Mouse (Mus musculus): ENCODE measurements around the gene Thsd1. TPM values are rescaled to one million over a fixed set of nuclear protein-coding genes. Genes with fewer than 3 reads are reported as not detected.

Gene Thsd1
- polyA plus RNA-seq, 1 experiment from 2014 or later = 9.4 TPM

DNA sequence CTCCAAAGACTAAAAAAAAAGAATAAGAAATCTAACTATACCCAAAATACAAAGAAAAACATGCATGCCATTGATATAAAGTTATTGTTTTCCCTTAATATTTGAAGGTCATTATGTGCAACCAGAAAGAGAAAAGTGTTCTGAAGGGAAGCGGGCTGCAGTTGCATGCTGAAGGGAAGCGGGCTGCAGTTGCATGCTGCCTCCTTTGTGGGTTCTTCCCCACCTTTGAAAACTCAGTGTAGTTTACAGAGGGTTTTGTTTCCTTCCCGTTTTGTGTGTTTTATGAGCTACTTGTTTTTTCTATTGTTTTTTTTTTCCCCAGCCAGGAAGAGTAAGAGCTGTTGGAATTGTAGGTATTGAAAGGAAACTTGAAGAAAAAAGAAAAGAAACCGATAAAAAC, 19.6 kb upstream of the Thsd1 start:
- H3K27ac ChIP-seq (ENCODE audit: low read length) = no peak overlapping the region
- H3K9ac ChIP-seq (replicated peaks; ENCODE audit: low read depth, low read length) = no peak overlapping the region
- no peaks in the 10 kb centered on the region for H3K9me3 ChIP-seq (ENCODE audit: control insufficient read depth, low read depth, low read length)
- ATAC-seq (ENCODE audit: insufficient number of reproducible peaks, insufficient read depth, low FRiP score, low read depth) = no peak
- H3K4me2 ChIP-seq (replicated peaks; ENCODE audit: low read depth, low read length) = no peak overlapping the region
- no peak overlapping the region for H3K4me3 ChIP-seq (ENCODE audit: low read depth, low read length)
- H3K27me3 ChIP-seq (ENCODE audit: control insufficient read depth, insufficient read depth, low read length) = no peaks in the 10 kb centered on the region
- WGBS = 69% methylated on average over 4 of the region's 4 CpGs
- no peaks in the 10 kb centered on the region for H3K4me1 ChIP-seq (ENCODE audit: control insufficient read depth, insufficient read depth, low read length)
- peaks cover 30% of the 10 kb centered on the region for H3K36me3 ChIP-seq (ENCODE audit: control insufficient read depth, insufficient read depth, low read length)

DNA sequence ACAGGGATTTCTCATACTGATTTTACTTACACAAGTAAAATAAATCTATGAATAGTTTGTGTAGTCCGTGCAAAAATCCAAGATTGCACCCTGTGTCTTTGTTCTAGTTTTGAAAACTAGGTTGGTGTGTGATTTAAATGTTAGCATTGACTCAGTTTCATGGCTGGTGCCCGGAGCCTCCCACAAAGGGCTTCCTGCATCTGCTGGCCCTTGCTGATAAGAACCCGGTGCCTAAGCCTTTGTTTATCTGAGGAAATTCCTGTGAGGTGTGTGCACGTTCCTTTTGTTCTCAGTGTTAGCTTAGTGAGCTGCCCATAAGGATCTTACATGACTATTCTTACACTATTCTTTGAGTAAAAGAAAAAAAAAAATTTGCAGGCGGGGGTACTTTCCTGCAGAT, 18.1 kb upstream of the Thsd1 start:
- no peak overlapping the region for H3K9ac ChIP-seq (replicated peaks; ENCODE audit: low read depth, low read length)
- H3K36me3 ChIP-seq (ENCODE audit: control insufficient read depth, insufficient read depth, low read length) = peaks cover 36% of the 10 kb centered on the region
- no peaks in the 10 kb centered on the region for H3K4me1 ChIP-seq (ENCODE audit: control insufficient read depth, insufficient read depth, low read length)
- no peaks in the 10 kb centered on the region for H3K27me3 ChIP-seq (ENCODE audit: control insufficient read depth, insufficient read depth, low read length)
- H3K9me3 ChIP-seq (ENCODE audit: control insufficient read depth, low read depth, low read length) = no peaks in the 10 kb centered on the region
- peak; percentile 84 for ATAC-seq (ENCODE audit: insufficient number of reproducible peaks, insufficient read depth, low FRiP score, low read depth)
- 20% methylated on average over 5 of the region's 5 CpGs for WGBS
- peak overlapping the region; percentile 21; the same call in 1 of the 2 replicates for H3K27ac ChIP-seq (ENCODE audit: low read length)
- no peak overlapping the region for H3K4me3 ChIP-seq (ENCODE audit: low read depth, low read length)
- no peak overlapping the region for H3K4me2 ChIP-seq (replicated peaks; ENCODE audit: low read depth, low read length)

DNA sequence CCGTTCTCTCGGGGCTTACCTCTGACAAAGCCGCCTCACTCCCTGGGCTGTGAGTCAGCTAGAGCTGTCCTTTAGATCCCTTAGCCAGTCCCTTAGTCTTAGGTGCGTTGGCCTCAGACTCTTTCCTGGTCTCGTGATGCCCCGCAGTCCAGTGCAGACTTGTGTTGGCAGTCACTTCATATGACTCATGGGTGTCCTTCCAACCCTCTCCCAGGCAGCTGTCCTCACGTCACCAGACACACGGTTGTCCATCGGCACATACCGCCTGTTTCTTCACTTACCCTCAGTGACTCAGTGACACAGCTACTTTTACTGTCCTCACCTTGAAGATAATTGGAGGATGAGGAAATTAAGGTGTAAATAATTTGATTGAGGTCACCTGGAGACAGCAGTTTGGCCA, 12.3 kb upstream of the Thsd1 start:
- Histone ChIP-seq H3K36me3 (ENCODE audit: control insufficient read depth, insufficient read depth, low read length) (peaks cover 55% of the 10 kb centered on the region), H3K27ac (ENCODE audit: low read length) (no peak overlapping the region), H3K4me3 (ENCODE audit: low read depth, low read length) (no peak overlapping the region), H3K4me1 (ENCODE audit: control insufficient read depth, insufficient read depth, low read length) (no peaks in the 10 kb centered on the region), H3K4me2 (replicated peaks; ENCODE audit: low read depth, low read length) (no peak overlapping the region), H3K9me3 (ENCODE audit: control insufficient read depth, low read depth, low read length) (no peaks in the 10 kb centered on the region), H3K27me3 (ENCODE audit: control insufficient read depth, insufficient read depth, low read length) (no peaks in the 10 kb centered on the region), H3K9ac (replicated peaks; ENCODE audit: low read depth, low read length) (no peak overlapping the region)
- 93% methylated on average over 10 of the region's 10 CpGs for WGBS
- no peak for ATAC-seq (ENCODE audit: insufficient number of reproducible peaks, insufficient read depth, low FRiP score, low read depth)

DNA sequence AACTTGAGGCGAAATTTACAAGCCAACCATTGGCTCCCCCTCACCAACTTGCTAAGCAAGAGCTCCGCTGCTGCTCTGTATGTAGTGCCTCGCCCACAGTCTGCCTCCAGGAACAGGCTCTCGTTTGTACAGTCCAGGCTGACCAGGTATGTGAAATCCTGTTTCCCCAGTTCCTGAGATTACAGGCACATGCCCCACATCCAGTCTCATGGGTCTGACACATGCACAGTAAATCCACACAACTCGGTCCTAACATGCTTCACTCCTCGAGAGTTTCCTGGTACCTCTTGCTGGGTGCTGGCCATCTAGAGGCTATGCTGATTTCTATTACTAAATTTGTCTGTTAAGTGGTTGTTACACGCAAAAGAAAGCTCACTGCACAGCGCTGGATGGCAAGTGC, 752 bp upstream of the Thsd1 start:
- 54% methylated on average over 8 of the region's 8 CpGs for WGBS
- ATAC-seq (ENCODE audit: insufficient number of reproducible peaks, insufficient read depth, low FRiP score, low read depth) = peak; percentile 54; the same call in 1 of the 2 replicates
- peak overlapping the region; percentile 92; the same call in 1 of the 2 replicates for H3K4me2 ChIP-seq (replicated peaks; ENCODE audit: low read depth, low read length)
- no peak overlapping the region for H3K9ac ChIP-seq (replicated peaks; ENCODE audit: low read depth, low read length)
- H3K36me3 ChIP-seq (ENCODE audit: control insufficient read depth, insufficient read depth, low read length) = peaks cover 3% of the 10 kb centered on the region; the same call in 1 of the 2 replicates
- 0 out of 2 replicates have a peak, but pooled peaks cover 2% of the 10 kb centered on the region for H3K4me1 ChIP-seq (ENCODE audit: control insufficient read depth, insufficient read depth, low read length)
- no peaks in the 10 kb centered on the region for H3K9me3 ChIP-seq (ENCODE audit: control insufficient read depth, low read depth, low read length)
- H3K27ac ChIP-seq (ENCODE audit: low read length) = peak overlapping the region; percentile 27; the same call in 1 of the 2 replicates
- H3K4me3 ChIP-seq (ENCODE audit: low read depth, low read length) = 0 out of 2 replicates have a peak overlapping the region, but pooled peaks have one; percentile 52
- no peaks in the 10 kb centered on the region for H3K27me3 ChIP-seq (ENCODE audit: control insufficient read depth, insufficient read depth, low read length)

DNA sequence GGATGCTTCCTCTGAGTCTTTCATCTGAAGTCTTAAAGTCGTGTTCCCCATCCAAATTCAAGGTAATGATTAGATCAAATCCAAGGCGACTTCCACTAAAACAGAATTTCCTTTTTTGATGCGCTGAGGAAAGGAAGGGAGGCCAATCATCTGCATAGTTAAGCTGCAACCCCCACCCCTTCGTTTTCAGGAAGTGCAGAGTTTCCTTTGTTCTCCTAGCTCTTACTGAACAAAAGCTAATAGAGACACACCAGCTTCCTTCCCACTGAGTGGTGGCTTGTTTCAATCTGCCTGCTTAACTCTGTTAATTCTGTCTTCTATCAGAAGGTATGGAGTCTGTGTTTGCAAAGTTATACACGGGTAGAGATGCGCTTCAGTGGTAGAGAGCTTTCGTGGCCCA, 1.5 kb downstream of the Thsd1 start:
- Histone ChIP-seq H3K4me2 (replicated peaks; ENCODE audit: low read depth, low read length) (peak overlapping the region; percentile 1; the same call in 1 of the 2 replicates), H3K27me3 (ENCODE audit: control insufficient read depth, insufficient read depth, low read length) (no peaks in the 10 kb centered on the region), H3K9me3 (ENCODE audit: control insufficient read depth, low read depth, low read length) (no peaks in the 10 kb centered on the region), H3K27ac (ENCODE audit: low read length) (no peak overlapping the region), H3K9ac (replicated peaks; ENCODE audit: low read depth, low read length) (no peak overlapping the region), H3K36me3 (ENCODE audit: control insufficient read depth, insufficient read depth, low read length) (no peaks in the 10 kb centered on the region), H3K4me1 (ENCODE audit: control insufficient read depth, insufficient read depth, low read length) (0 out of 2 replicates have a peak, but pooled peaks cover 2% of the 10 kb centered on the region), H3K4me3 (ENCODE audit: low read depth, low read length) (no peak overlapping the region)
- ATAC-seq (ENCODE audit: insufficient number of reproducible peaks, insufficient read depth, low FRiP score, low read depth) = no peak
- 42% methylated on average over 7 of the region's 7 CpGs for WGBS

DNA sequence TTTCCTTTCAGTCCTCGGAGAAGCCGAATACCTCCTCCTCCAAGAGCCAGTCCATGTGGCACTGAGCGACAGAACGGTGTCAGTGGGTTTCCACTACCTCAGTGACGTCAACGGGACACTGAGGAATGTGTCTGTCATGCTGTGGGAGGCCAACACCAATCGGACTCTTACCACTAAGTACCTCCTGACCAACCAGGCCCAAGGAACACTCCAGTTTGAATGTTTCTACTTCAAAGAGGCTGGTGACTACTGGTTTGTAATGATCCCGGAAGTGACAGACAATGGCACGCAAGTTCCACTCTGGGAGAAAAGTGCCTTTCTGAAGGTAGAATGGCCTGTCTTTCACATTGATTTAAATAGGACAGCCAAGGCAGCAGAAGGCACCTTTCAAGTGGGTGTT, 15.9 kb downstream of the Thsd1 start:
- ATAC-seq (ENCODE audit: insufficient number of reproducible peaks, insufficient read depth, low FRiP score, low read depth) = no peak
- no peak overlapping the region for H3K9ac ChIP-seq (replicated peaks; ENCODE audit: low read depth, low read length)
- 90% methylated on average over 9 of the region's 9 CpGs for WGBS

DNA sequence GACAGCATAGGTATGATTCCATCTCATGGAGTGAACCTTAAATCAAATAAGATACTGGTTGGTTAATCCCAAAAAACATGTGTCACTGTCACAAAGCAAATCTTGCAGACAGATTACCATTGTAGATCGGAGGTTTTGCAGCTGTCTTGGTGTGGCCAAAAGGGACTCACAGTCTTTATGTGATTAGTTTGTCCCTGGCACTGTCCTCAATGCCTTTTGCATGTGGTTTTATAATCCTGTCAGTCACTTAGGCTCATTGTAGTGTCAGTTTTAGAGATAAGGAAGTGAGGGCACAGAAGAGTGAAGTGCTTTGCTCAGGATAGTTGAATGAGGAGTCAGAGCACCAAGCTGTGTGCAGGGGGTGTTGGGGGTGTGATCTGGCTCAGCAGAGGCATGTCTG, 18.6 kb downstream of the Thsd1 start:
- 67% methylated on average over 1 of the region's 1 CpGs for WGBS
- Histone ChIP-seq H3K4me3 (ENCODE audit: low read depth, low read length) (no peak overlapping the region), H3K9me3 (ENCODE audit: control insufficient read depth, low read depth, low read length) (no peaks in the 10 kb centered on the region), H3K36me3 (ENCODE audit: control insufficient read depth, insufficient read depth, low read length) (no peaks in the 10 kb centered on the region), H3K9ac (replicated peaks; ENCODE audit: low read depth, low read length) (no peak overlapping the region), H3K27ac (ENCODE audit: low read length) (no peak overlapping the region), H3K27me3 (ENCODE audit: control insufficient read depth, insufficient read depth, low read length) (no peaks in the 10 kb centered on the region), H3K4me2 (replicated peaks; ENCODE audit: low read depth, low read length) (no peak overlapping the region), H3K4me1 (ENCODE audit: control insufficient read depth, insufficient read depth, low read length) (no peaks in the 10 kb centered on the region)
- no peak for ATAC-seq (ENCODE audit: insufficient number of reproducible peaks, insufficient read depth, low FRiP score, low read depth)

More for the DNA sequence above, 15.9 kb downstream of the Thsd1 start:
- no peaks in the 10 kb centered on the region for H3K27me3 ChIP-seq (ENCODE audit: control insufficient read depth, insufficient read depth, low read length)
- no peak overlapping the region for H3K4me3 ChIP-seq (ENCODE audit: low read depth, low read length)
- no peak overlapping the region for H3K27ac ChIP-seq (ENCODE audit: low read length)
- no peak overlapping the region for H3K4me2 ChIP-seq (replicated peaks; ENCODE audit: low read depth, low read length)
- H3K9me3 ChIP-seq (ENCODE audit: control insufficient read depth, low read depth, low read length) = no peaks in the 10 kb centered on the region
- H3K36me3 ChIP-seq (ENCODE audit: control insufficient read depth, insufficient read depth, low read length) = no peaks in the 10 kb centered on the region
- H3K4me1 ChIP-seq (ENCODE audit: control insufficient read depth, insufficient read depth, low read length) = no peaks in the 10 kb centered on the region

DNA sequence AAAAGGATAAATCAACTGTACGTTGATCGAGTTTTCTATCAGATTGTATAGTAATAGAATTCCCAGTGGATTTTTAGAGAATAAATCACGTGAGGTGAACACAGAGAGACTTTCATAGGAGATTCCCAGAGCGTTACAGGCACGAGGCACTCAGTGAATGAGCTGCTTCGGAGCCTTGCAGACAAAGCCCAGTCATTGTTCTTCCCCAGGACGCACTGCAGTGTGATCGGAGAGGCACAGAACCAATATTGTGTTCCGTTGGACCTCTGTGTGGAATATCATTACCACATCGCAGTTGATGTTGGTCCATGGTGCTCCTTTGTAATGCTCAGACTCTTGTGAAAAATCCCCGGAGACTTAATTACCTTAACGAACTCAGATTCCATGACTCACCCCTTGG, 20.8 kb downstream of the Thsd1 start:
- Histone ChIP-seq H3K4me1 (ENCODE audit: control insufficient read depth, insufficient read depth, low read length) (no peaks in the 10 kb centered on the region), H3K27me3 (ENCODE audit: control insufficient read depth, insufficient read depth, low read length) (no peaks in the 10 kb centered on the region), H3K9me3 (ENCODE audit: control insufficient read depth, low read depth, low read length) (no peaks in the 10 kb centered on the region), H3K4me3 (ENCODE audit: low read depth, low read length) (no peak overlapping the region), H3K36me3 (ENCODE audit: control insufficient read depth, insufficient read depth, low read length) (no peaks in the 10 kb centered on the region), H3K9ac (replicated peaks; ENCODE audit: low read depth, low read length) (no peak overlapping the region), H3K4me2 (replicated peaks; ENCODE audit: low read depth, low read length) (no peak overlapping the region), H3K27ac (ENCODE audit: low read length) (no peak overlapping the region)
- 90% methylated on average over 12 of the region's 12 CpGs for WGBS
- no peak for ATAC-seq (ENCODE audit: insufficient number of reproducible peaks, insufficient read depth, low FRiP score, low read depth)

DNA sequence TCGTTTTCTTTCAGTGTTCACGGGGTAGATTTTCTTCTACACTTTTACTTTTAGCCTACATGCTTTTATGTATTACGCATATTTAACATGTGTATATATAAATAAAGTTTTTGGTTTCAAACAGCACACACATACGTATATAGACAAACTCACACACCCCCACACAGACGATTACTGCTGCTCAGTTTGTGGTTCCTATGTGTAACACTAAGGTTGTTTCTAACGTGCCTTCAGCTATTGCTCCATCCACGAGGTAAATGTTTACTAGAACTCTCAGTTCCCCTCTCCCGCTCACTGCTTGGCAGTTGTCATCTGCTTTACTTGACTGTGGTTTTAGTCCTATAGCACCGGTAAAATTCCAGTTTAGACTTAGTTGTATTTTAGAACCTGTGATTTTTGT, 22.0 kb downstream of the Thsd1 start:
- H3K4me1 ChIP-seq (ENCODE audit: control insufficient read depth, insufficient read depth, low read length) = no peaks in the 10 kb centered on the region
- no peaks in the 10 kb centered on the region for H3K36me3 ChIP-seq (ENCODE audit: control insufficient read depth, insufficient read depth, low read length)
- H3K4me2 ChIP-seq (replicated peaks; ENCODE audit: low read depth, low read length) = no peak overlapping the region
- H3K4me3 ChIP-seq (ENCODE audit: low read depth, low read length) = no peak overlapping the region
- ATAC-seq (ENCODE audit: insufficient number of reproducible peaks, insufficient read depth, low FRiP score, low read depth) = no peak
- WGBS = 72% methylated on average over 9 of the region's 9 CpGs
- no peaks in the 10 kb centered on the region for H3K27me3 ChIP-seq (ENCODE audit: control insufficient read depth, insufficient read depth, low read length)
- H3K27ac ChIP-seq (ENCODE audit: low read length) = no peak overlapping the region
- H3K9ac ChIP-seq (replicated peaks; ENCODE audit: low read depth, low read length) = no peak overlapping the region
- H3K9me3 ChIP-seq (ENCODE audit: control insufficient read depth, low read depth, low read length) = 0 out of 2 replicates have a peak, but pooled peaks cover 4% of the 10 kb centered on the region
